8 mouse cellular contexts compared by ENCODE assay signal in the genomic region with DNA sequence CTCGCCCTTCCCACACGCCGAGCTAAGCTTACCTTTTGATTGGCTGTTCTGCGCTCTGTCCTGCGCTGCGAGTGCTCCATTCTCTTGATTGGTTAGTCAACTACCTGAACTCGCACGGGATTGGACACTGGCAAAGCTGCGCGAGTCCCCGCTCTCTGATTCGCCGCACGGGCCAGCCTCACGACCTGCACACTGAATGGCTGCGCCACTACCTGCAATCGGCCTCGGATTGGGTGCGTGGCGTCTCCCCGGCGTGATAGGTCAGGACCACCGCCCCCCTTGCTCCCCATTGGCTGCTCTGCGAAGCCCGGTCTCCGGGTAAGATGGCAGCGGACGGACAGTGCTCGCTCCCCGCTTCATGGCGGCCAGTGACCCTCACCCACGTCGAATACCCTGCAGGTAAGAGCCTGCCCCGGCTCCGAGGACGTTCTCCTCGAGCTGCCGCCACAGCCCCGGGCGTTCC. TPM values are rescaled to one million over a fixed set of nuclear protein-coding genes. Genes with fewer than 3 reads are reported as not detected.
DNase-seq lines count a peak whose midpoint lies in the region; ATAC-seq and TF ChIP-seq lines count a peak whose summit lies in the region.

Gene Dolpp1, plus strand, starts transcription at position 141 of the 463 bp plus-strand sequence.

- no peaks in the 10 kb centered on the region for H3K27me3 ChIP-seq in ES-Bruce4 (ENCODE audit: control insufficient read depth, insufficient read depth, low read length, poor library complexity, severe bottlenecking)
- H3K27me3 ChIP-seq in forebrain, embryonic 14.5 days (replicated peaks; ENCODE audit: control insufficient read depth, insufficient read depth, low read length): no peaks in the 10 kb centered on the region
- H3K27me3 ChIP-seq in neural tube, embryonic 15.5 days (replicated peaks): no peaks in the 10 kb centered on the region

- DNase-seq in forebrain, embryonic 14.5 days (ENCODE audit: low spot score): peak; percentile 99
- DNase-seq in heart, postnatal 14 days: peak; percentile 93 to 94
- peak; percentile 99 for DNase-seq in layer of hippocampus, adult 11-12 months (ENCODE audit: low spot score)
- peak; percentile 98 to 99 for DNase-seq in lung, adult 18-20 months
- DNase-seq in testis, postnatal 14 days (ENCODE audit: low spot score): peak; percentile 100

- no peaks in the 10 kb centered on the region for H3K36me3 ChIP-seq in ES-Bruce4 (ENCODE audit: control insufficient read depth, insufficient read depth, low read length, poor library complexity, severe bottlenecking)
- peaks cover 18% of the 10 kb centered on the region for H3K36me3 ChIP-seq in forebrain, embryonic 14.5 days (ENCODE audit: control insufficient read depth, insufficient read depth, low read length)
- H3K36me3 ChIP-seq in neural tube, embryonic 15.5 days: peaks cover 16% of the 10 kb centered on the region

- peaks cover 5% of the 10 kb centered on the region for H3K4me1 ChIP-seq in ES-Bruce4 (ENCODE audit: control insufficient read depth, insufficient read depth, low read length)
- H3K4me1 ChIP-seq in forebrain, embryonic 14.5 days (ENCODE audit: control insufficient read depth, insufficient read depth, low read length): peaks cover 8% of the 10 kb centered on the region
- peaks cover 33% of the 10 kb centered on the region for H3K4me1 ChIP-seq in neural tube, embryonic 15.5 days

- no peak for TF ChIP-seq CTCF in ES-Bruce4 (IDR thresholded peaks at IDR 0.05; ENCODE audit: low read depth, low read length)

- H3K4me2 ChIP-seq in forebrain, embryonic 14.5 days (ENCODE audit: low read length): peak within 1 kb of the TSS; percentile 99
- peak within 1 kb of the TSS; percentile 90 for H3K4me2 ChIP-seq in neural tube, embryonic 15.5 days

- peak within 1 kb of the TSS; percentile 46 for H3K9ac ChIP-seq in ES-Bruce4 (ENCODE audit: low read depth, poor library complexity, severe bottlenecking)
- H3K9ac ChIP-seq in forebrain, embryonic 14.5 days (ENCODE audit: low read length): peak within 1 kb of the TSS; percentile 89
- peak within 1 kb of the TSS; percentile 67 for H3K9ac ChIP-seq in neural tube, embryonic 15.5 days (replicated peaks)

- WGBS in forebrain, embryonic 14.5 days: under 1% methylated on average over 39 of the region's 40 CpGs
- WGBS in neural tube, embryonic 15.5 days: under 1% methylated on average over 40 of the region's 40 CpGs

- no peaks in the 10 kb centered on the region for H3K9me3 ChIP-seq in ES-Bruce4 (replicated peaks; ENCODE audit: control insufficient read depth, insufficient read depth, low read length, poor library complexity, severe bottlenecking)
- no peaks in the 10 kb centered on the region for H3K9me3 ChIP-seq in forebrain, embryonic 14.5 days (replicated peaks; ENCODE audit: control insufficient read depth, low read length)
- H3K9me3 ChIP-seq in neural tube, embryonic 15.5 days (replicated peaks): no peaks in the 10 kb centered on the region

- intact Hi-C loops in heart, postnatal 14 days (cut with DNase I): no loop called here

- ATAC-seq in cerebellum, adult (ENCODE audit: insufficient number of reproducible peaks, low FRiP score, low TSS enrichment): peak; percentile 95
- peak; percentile 99 for ATAC-seq in forebrain, embryonic 14.5 days
- ATAC-seq in neural tube, embryonic 15.5 days (ENCODE audit: low FRiP score): peak; percentile 98

- no peak for TF ChIP-seq POLR2A in ES-Bruce4 (IDR thresholded peaks at IDR 0.05; ENCODE audit: insufficient read depth, low read length)

- no peak for TF ChIP-seq EP300 in ES-Bruce4 (IDR thresholded peaks at IDR 0.05; ENCODE audit: insufficient read depth, low read depth, low read length)

- H3K4me3 ChIP-seq in ES-Bruce4 (ENCODE audit: low read depth, low read length): peak within 1 kb of the TSS; percentile 76
- peak within 1 kb of the TSS; percentile 81 for H3K4me3 ChIP-seq in forebrain, embryonic 14.5 days (ENCODE audit: low read depth, low read length)
- peak within 1 kb of the TSS; percentile 70 for H3K4me3 ChIP-seq in neural tube, embryonic 15.5 days (replicated peaks)

- 0 out of 2 replicates have a peak within 1 kb of the TSS, but pooled peaks have one; percentile 9 for H3K27ac ChIP-seq in ES-Bruce4 (ENCODE audit: insufficient read depth, low read length)
- peak within 1 kb of the TSS; percentile 87 for H3K27ac ChIP-seq in forebrain, embryonic 14.5 days (ENCODE audit: low read depth, low read length)
- peak within 1 kb of the TSS; percentile 93 for H3K27ac ChIP-seq in neural tube, embryonic 15.5 days (replicated peaks)

RNA-seq across cellular contexts. Expression of gene Dolpp1, which starts in this region (rescaled TPM):
- polyA plus RNA-seq in ES-Bruce4 (2011; ENCODE audit: insufficient read depth, insufficient read length, low read depth, missing spikeins): 42.3 and 44.3 TPM in 2 replicates
- polyA plus RNA-seq in forebrain, embryonic 14.5 days (2014; fragmentation: Nextera tagmentation; extraction: Ambion mirVana): 48.1 and 57.8 TPM in 2 replicates
- 10 to 100 TPM; 11.4 to 12.1 TPM for total RNA-seq in heart, postnatal 14 days (2021)
- 59.0 and 63.2 TPM in 2 replicates for polyA plus RNA-seq in neural tube, embryonic 15.5 days (2015; fragmentation: Nextera tagmentation; extraction: Ambion mirVana)

Comparison
In these comparisons a context has a peak if more than half of its experiments do, and no peak if none do; other contexts are left out.
1. Peak in every context shown above with its lines: DNase-seq, ATAC-seq, H3K4me3 ChIP-seq and H3K27ac ChIP-seq.
2. H3K27ac ChIP-seq: peak in every context shown above with its lines; median percentile 93 in neural tube, embryonic 15.5 days; 87 in forebrain, embryonic 14.5 days; 9 in ES-Bruce4.